Mouse (Mus musculus) forebrain, postnatal 0 days (tissue): Measurements from ENCODE around the gene Tas2r113. TPM values are rescaled to one million over a fixed set of nuclear protein-coding genes. Genes with fewer than 3 reads are reported as not detected.
"Not testable (repeated sequence)": the region's sequence is repeated elsewhere in the genome, so short reads cannot be mapped to it uniquely, and the experiment has no call there.

ENCODE experiments used
- ATAC-seq: fragments of 200-750 bp; cut with Nextera tagmentation; 2 replicates; pipeline ENCODE4 v1.8.0; 2017; ENCODE audit warnings: mild to moderate bottlenecking, moderate library complexity
- DNase-seq: peaks from one replicate; pipeline ENCODE4 v3.0.0-alpha.2; 2015
- H3K27ac ChIP-seq: fragments of 300-500 bp; sonication (generic); 2 replicates; pipeline ENCODE4 v1.5.1; 2014; ENCODE audit warnings: low read depth, mild to moderate bottlenecking, antibody characterized with exemption, low read length, moderate library complexity, mixed read lengths
- H3K27me3 ChIP-seq: fragments of 300-500 bp; sonication (generic); 2 replicates; pipeline ENCODE4 v1.6.1; 2014; ENCODE audit warnings: mild to moderate bottlenecking, low read length, mixed read lengths; ENCODE audit not compliant: insufficient read depth
- H3K36me3 ChIP-seq: fragments of 300-500 bp; sonication (generic); 2 replicates; pipeline ENCODE4 v1.6.1; 2014; ENCODE audit warnings: mild to moderate bottlenecking, moderate library complexity; ENCODE audit not compliant: insufficient read depth
- H3K4me1 ChIP-seq: fragments of 300-500 bp; sonication (generic); 2 replicates; pipeline ENCODE4 v1.6.1; 2014; ENCODE audit warnings: antibody characterized with exemption; ENCODE audit not compliant: insufficient read depth
- H3K4me2 ChIP-seq: fragments of 300-500 bp; sonication (generic); 2 replicates; pipeline ENCODE4 v1.6.1; 2014; ENCODE audit warnings: low read depth, mild to moderate bottlenecking, moderate library complexity
- H3K4me3 ChIP-seq: fragments of 300-500 bp; sonication (generic); 2 replicates; pipeline ENCODE4 v1.5.1; 2014; ENCODE audit warnings: low read depth, low read length, mixed read lengths
- H3K9ac ChIP-seq: fragments of 300-500 bp; sonication (generic); 2 replicates; pipeline ENCODE4 v1.6.1; 2014; ENCODE audit warnings: mild to moderate bottlenecking
- H3K9me3 ChIP-seq: fragments of 300-500 bp; sonication (generic); 2 replicates; pipeline ENCODE4 v1.6.1; 2016; ENCODE audit warnings: low read length
- CTCF ChIP-seq: sonication (generic); IDR thresholded peaks from 2 replicates; pipeline ENCODE4 v1.5.1; 2016; ENCODE audit warnings: antibody characterized with exemption, control low read depth, low read depth
- WGBS: fragments of 180-500 bp; shearing (Covaris S2); extraction: QIAGEN DNeasy Blood & Tissue Kit; methylation state at CpG from one replicate; pipeline ENCODE4 v1.1.7; 2014; 5-methylcytosine and 5-hydroxymethylcytosine counted together
- polyA plus RNA-seq: library from polyadenylated mRNA; unstranded; fragments of >200 nt; fragmentation: Nextera tagmentation; extraction: Ambion mirVana; gene quantifications from 2 replicates; pipeline ENCODE4 v1.2.1, GENCODE M21; 2015
- total RNA-seq: library from RNA; depleted of rRNA; stranded (reverse); fragments of >200 nt; gene quantifications from 2 replicates; pipeline ENCODE4 v1.2.3, GENCODE M21; 2014; rRNA removed

Tas2r113 gene
- total RNA-seq (not detected in 2 replicates), polyA plus RNA-seq (not detected in 2 replicates)

DNA sequence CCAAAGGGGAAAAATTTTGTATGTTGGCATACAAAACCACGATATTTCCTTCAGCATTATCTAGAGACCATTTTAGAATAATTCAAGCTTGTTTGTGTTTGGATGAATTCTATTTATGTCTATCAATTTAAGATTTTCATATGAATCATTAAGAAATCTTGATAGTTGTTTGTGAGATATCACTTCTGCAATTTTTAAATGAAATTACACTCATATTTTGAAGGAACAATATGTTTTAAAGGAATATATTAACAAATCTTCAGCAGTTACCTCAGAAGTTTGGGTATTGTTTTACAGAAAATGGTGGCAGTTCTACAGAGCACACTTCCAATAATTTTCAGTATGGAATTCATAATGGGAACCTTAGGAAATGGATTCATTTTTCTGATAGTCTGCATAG is at the start of gene Tas2r113:
TSS of gene Tas2r113 (plus strand) at position 301 of the 400 bp plus-strand sequence.
- H3K4me2 ChIP-seq, result no peak within 1 kb of the TSS
- H3K36me3 ChIP-seq, result no peaks in the 10 kb centered on the region
- 63% methylated on average over 1 of the region's 1 CpGs for WGBS
- no peak within 1 kb of the TSS for H3K4me3 ChIP-seq
- H3K27ac ChIP-seq, result no peak within 1 kb of the TSS
- H3K27me3 ChIP-seq, result no peaks in the 10 kb centered on the region
- no peaks in the 10 kb centered on the region for H3K4me1 ChIP-seq
- ATAC-seq, result no peak
- no peak within 1 kb of the TSS for H3K9ac ChIP-seq
- no peaks in the 10 kb centered on the region for H3K9me3 ChIP-seq
- no peak for DNase-seq
- no peak for TF ChIP-seq CTCF

DNA sequence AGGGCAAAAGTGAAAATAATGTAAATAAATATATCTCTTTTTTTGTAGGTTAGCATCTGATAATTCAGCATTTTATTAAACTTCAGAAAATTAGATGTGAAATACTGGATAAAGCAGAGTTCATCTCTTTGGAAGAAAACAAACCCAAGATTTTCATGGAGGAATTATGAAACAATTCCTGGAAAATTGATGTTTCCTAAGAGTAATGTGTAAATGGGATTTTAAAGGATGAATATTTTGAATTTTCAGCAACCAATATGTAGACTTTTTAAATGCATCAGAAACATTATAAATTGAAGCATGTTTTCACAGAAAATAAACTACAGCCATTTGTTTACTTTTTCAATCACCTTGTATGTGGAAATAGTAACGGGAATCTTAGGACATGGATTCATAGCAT is 46.0 kb upstream of the Tas2r113 start, which contains the start of gene Tas2r123:
TSS of gene Tas2r123 (plus strand) at position 301 of the 400 bp plus-strand sequence.
- Histone ChIP-seq H3K36me3 (no peaks in the 10 kb centered on the region), H3K4me1 (no peaks in the 10 kb centered on the region), H3K4me3 (no peak within 1 kb of the TSS), H3K9ac (no peak within 1 kb of the TSS), H3K27ac (no peak within 1 kb of the TSS), H3K4me2 (no peak within 1 kb of the TSS), H3K9me3 (no peaks in the 10 kb centered on the region), H3K27me3 (no peaks in the 10 kb centered on the region)
- ATAC-seq (no peak), DNase-seq (no peak)
- TF ChIP-seq CTCF, result no peak
- WGBS, result 85% methylated on average over 1 of the region's 1 CpGs

DNA sequence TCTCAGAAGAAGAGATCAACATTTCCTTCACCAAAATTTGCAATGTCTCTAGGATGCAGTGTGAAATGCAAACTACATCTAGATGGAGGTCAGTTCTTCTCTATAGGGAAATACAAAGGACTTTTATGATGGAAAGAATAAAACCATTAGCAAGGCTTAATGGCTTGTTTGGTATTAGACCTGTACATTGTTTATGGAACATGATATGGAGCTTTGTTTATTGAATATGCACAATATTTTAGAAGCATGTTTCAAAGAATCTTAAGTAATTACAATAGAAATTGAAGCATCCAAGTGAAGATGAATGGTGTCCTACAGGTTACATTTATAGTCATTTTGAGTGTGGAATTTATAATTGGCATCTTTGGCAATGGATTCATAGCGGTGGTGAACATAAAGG is 37.7 kb upstream of the Tas2r113 start, which contains the start of gene Tas2r116:
TSS of gene Tas2r116 (plus strand) at position 301 of the 400 bp plus-strand sequence.
- H3K27ac ChIP-seq, result no peak within 1 kb of the TSS
- no peak within 1 kb of the TSS for H3K4me2 ChIP-seq
- H3K36me3 ChIP-seq, result no peaks in the 10 kb centered on the region
- H3K9me3 ChIP-seq, result no peaks in the 10 kb centered on the region
- ATAC-seq (no peak), DNase-seq (no peak)
- H3K4me3 ChIP-seq, result no peak within 1 kb of the TSS
- WGBS, result 88% methylated on average over 1 of the region's 1 CpGs
- H3K27me3 ChIP-seq, result no peaks in the 10 kb centered on the region
- TF ChIP-seq CTCF, result no peak
- H3K9ac ChIP-seq, result no peak within 1 kb of the TSS
- no peaks in the 10 kb centered on the region for H3K4me1 ChIP-seq

DNA sequence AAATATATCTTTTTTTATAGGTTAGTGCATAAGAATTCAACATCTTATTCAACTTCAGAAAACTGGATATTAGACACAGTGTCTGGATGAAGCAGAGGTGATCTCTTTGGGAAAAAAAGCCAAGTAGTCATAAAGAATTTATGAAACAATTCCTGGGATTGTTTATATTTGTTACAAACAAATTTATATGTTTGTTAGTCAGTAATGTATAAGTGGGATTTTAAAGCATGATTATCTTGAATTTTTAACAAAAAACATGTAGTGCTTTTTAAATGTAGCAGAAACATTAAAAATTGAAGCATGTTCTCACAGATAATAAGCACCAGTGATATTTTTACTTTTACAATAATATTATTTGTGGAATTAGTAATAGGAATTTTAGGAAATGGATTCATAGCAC is 25.1 kb upstream of the Tas2r113 start, which contains the start of gene Tas2r110:
TSS of gene Tas2r110 (plus strand) at position 301 of the 400 bp plus-strand sequence.
- ATAC-seq, result no peak
- no peak for DNase-seq
- H3K27ac ChIP-seq, result no peak within 1 kb of the TSS

DNA sequence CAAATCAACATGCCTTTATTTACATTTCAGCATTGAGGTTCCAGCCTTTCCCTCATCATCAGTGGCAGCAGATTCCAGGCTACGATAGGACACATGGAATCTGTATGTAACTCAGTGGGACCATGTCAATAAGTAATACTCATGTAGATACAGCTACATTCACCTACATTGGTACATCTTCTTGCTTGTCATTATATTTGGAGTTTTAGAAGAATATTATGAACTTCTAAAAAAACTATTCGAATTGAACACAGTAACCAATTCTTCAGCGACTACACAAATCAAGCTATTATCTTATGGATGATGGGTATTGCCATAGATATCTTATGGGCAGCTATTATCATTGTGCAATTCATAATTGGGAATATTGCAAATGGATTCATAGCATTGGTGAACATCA is 16.5 kb downstream of the Tas2r113 start, which contains the start of gene Tas2r125:
TSS of gene Tas2r125 (plus strand) at position 301 of the 400 bp plus-strand sequence.
- ATAC-seq (no peak), DNase-seq (no peak)
- Histone ChIP-seq H3K9me3 (no peaks in the 10 kb centered on the region), H3K4me2 (no peak within 1 kb of the TSS), H3K4me3 (no peak within 1 kb of the TSS), H3K36me3 (no peaks in the 10 kb centered on the region), H3K4me1 (no peaks in the 10 kb centered on the region), H3K9ac (no peak within 1 kb of the TSS), H3K27me3 (no peaks in the 10 kb centered on the region), H3K27ac (no peak within 1 kb of the TSS)
- 89% methylated on average over 3 of the region's 3 CpGs for WGBS
- no peak for TF ChIP-seq CTCF

More for the DNA sequence above, 25.1 kb upstream of the Tas2r113 start, which contains the start of gene Tas2r110:
- Histone ChIP-seq H3K9ac (no peak within 1 kb of the TSS), H3K27me3 (no peaks in the 10 kb centered on the region), H3K9me3 (no peaks in the 10 kb centered on the region), H3K4me2 (no peak within 1 kb of the TSS), H3K4me3 (no peak within 1 kb of the TSS), H3K4me1 (no peaks in the 10 kb centered on the region), H3K36me3 (no peaks in the 10 kb centered on the region)
- TF ChIP-seq CTCF, result no peak

DNA sequence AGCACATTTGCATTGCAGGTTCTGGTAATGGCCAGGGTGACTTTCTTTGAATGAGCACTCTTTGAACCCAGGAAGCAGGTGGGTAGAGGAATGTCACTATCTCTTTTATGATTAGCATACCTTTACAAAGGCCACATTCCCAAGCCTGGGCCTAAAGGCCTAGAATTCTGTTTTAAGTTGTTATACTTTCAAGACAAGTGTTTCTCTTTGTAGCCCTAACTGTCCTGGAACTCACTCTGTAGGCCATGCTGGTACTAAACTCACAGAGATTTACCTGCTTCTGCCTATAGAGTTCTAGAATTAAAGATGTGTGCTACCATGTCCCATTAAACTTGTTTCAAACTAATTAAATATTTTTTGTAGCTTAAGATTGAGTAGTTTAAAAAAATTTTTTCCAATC is 48.6 kb downstream of the Tas2r113 start:
- H3K4me1 ChIP-seq, DNase-seq, H3K36me3 ChIP-seq, ATAC-seq, H3K9ac ChIP-seq, H3K9me3 ChIP-seq, H3K27me3 ChIP-seq, H3K4me2 ChIP-seq, H3K27ac ChIP-seq, H3K4me3 ChIP-seq: not testable (repeated sequence)

Other genes starting within 250 kb of the Tas2r113 start
- not detected in 2 replicates for gene A630073D07Rik, start 241.5 kb upstream of the Tas2r113 start, total RNA-seq
- not detected in 2 replicates for gene A630073D07Rik, start 241.5 kb upstream of the Tas2r113 start, polyA plus RNA-seq
- not detected in 2 replicates for gene Tas2r120, start 236.1 kb upstream of the Tas2r113 start, total RNA-seq
- gene Tas2r120, start 236.1 kb upstream of the Tas2r113 start, polyA plus RNA-seq, result not detected in 2 replicates
- gene Tas2r121, start 192.0 kb upstream of the Tas2r113 start, total RNA-seq, result not detected in 2 replicates
- not detected in 2 replicates for gene Tas2r121, start 192.0 kb upstream of the Tas2r113 start, polyA plus RNA-seq
- not detected in 2 replicates for gene Tas2r122, start 181.1 kb upstream of the Tas2r113 start, total RNA-seq
- not detected in 2 replicates for gene Tas2r122, start 181.1 kb upstream of the Tas2r113 start, polyA plus RNA-seq
- not detected in 2 replicates for gene Tas2r115, start 155.0 kb upstream of the Tas2r113 start, total RNA-seq
- gene Tas2r115, start 155.0 kb upstream of the Tas2r113 start, polyA plus RNA-seq, result not detected in 2 replicates
- gene Tas2r124, start 138.3 kb upstream of the Tas2r113 start, total RNA-seq, result not detected in 2 replicates
- gene Tas2r124, start 138.3 kb upstream of the Tas2r113 start, polyA plus RNA-seq, result not detected in 2 replicates
- gene Tas2r102, start 130.9 kb upstream of the Tas2r113 start, total RNA-seq, result not detected in 2 replicates
- not detected in 2 replicates for gene Tas2r102, start 130.9 kb upstream of the Tas2r113 start, polyA plus RNA-seq
- not detected in 2 replicates for gene Tas2r136, start 114.8 kb upstream of the Tas2r113 start, total RNA-seq
- not detected in 2 replicates for gene Tas2r136, start 114.8 kb upstream of the Tas2r113 start, polyA plus RNA-seq
- gene Tas2r117, start 90.2 kb upstream of the Tas2r113 start, total RNA-seq, result not detected in 2 replicates
- not detected in 2 replicates for gene Tas2r117, start 90.2 kb upstream of the Tas2r113 start, polyA plus RNA-seq
- not detected in 2 replicates for gene Tas2r123, start 45.9 kb upstream of the Tas2r113 start, total RNA-seq
- not detected in 2 replicates for gene Tas2r123, start 45.9 kb upstream of the Tas2r113 start, polyA plus RNA-seq
- not detected in 2 replicates for gene Tas2r116, start 37.6 kb upstream of the Tas2r113 start, total RNA-seq
- not detected in 2 replicates for gene Tas2r116, start 37.6 kb upstream of the Tas2r113 start, polyA plus RNA-seq
- not detected in 2 replicates for gene Tas2r110, start 25.0 kb upstream of the Tas2r113 start, total RNA-seq
- not detected in 2 replicates for gene Tas2r110, start 25.0 kb upstream of the Tas2r113 start, polyA plus RNA-seq
- not detected in 2 replicates for gene Tas2r125, start 16.6 kb downstream of the Tas2r113 start, total RNA-seq
- not detected in 2 replicates for gene Tas2r125, start 16.6 kb downstream of the Tas2r113 start, polyA plus RNA-seq
- not detected in 2 replicates for gene Tas2r129, start 58.1 kb downstream of the Tas2r113 start, total RNA-seq
- not detected in 2 replicates for gene Tas2r129, start 58.1 kb downstream of the Tas2r113 start, polyA plus RNA-seq
- not detected in 2 replicates for gene Tas2r131, start 64.9 kb downstream of the Tas2r113 start, total RNA-seq
- not detected in 2 replicates for gene Tas2r131, start 64.9 kb downstream of the Tas2r113 start, polyA plus RNA-seq
- not detected in 2 replicates for gene Tas2r109, start 88.0 kb downstream of the Tas2r113 start, total RNA-seq
- not detected in 2 replicates for gene Tas2r109, start 88.0 kb downstream of the Tas2r113 start, polyA plus RNA-seq
- not detected in 2 replicates for gene Tas2r103, start 144.1 kb downstream of the Tas2r113 start, total RNA-seq
- gene Tas2r103, start 144.1 kb downstream of the Tas2r113 start, polyA plus RNA-seq, result not detected in 2 replicates
- not detected in 2 replicates for gene Tas2r140, start 162.8 kb downstream of the Tas2r113 start, total RNA-seq
- not detected in 2 replicates for gene Tas2r140, start 162.8 kb downstream of the Tas2r113 start, polyA plus RNA-seq
- 162 and 168 TPM in 2 replicates for gene Smim10l1, start 211.9 kb downstream of the Tas2r113 start, total RNA-seq
- gene Smim10l1, start 211.9 kb downstream of the Tas2r113 start, polyA plus RNA-seq, result 116 and 126 TPM in 2 replicates